Mouse (Mus musculus) T-helper 2 cell (primary cell): ENCODE measurements at regions not wholly inside any gene's neighbourhood (a gene's known extent, or its start where the extent isn't known, plus 50 kb on each side); places are given as distances from the start of the nearest gene placed in this dataset.

Source experiments
- in situ Hi-C: fragments of 300-600 bp; cut with MboI, MseI; formaldehyde crosslinking; loops from one replicate; pipeline ENCODE4 v1.15.1; 2025; ENCODE audit warnings: high pct_unique_total_duplicates

DNA sequence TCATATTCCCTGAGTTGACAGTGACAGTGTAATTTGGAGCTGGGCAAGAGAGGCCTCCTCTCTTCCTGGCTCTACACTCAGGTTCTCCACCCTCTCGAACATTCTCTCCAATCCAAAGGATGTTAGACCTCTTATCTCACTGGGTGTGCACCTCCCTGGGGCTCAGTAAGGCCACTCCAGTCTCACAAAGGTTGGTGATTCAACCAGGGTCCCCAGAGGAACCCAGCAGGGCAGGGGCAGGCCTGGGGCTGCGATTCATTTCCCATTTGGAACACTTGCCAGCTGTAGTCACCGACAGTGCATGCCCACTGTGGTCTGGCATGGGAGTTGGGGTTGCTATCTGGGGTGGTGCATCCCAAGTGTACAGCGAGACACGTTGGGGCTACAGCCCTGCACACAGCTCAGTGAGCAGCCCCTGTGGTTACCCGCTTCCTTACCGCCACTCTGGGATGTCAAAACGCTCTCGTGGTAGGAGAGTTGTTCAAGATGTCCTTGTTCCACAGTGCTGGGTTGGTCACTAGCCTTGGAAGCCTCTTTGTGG, 94.7 kb upstream of the 1600014C23Rik start:
- in situ Hi-C loops = loop anchor here (10.0 kb wide), 1 partner anchor 1366 kb away; no protein-coding TSS in a partner anchor

DNA sequence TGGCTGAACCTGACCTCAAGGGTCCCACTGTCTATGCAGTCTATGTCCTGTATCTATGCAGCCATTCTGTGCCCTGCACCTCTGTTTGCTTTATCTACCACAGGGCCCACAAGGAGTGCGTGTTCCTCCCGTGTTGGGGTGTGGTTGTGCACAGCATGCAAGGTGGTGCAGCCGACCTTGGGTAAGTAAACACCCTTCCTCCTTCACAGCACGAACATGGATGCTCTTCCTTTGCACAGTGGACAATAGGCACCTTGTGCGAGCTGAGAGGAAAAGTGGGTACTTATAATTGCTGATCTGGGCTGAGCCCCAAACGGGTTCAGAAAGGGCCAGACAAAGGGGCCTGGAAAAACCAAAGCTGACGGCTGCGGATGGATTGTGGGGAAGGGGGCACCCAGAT, 91.3 kb upstream of the 1600014C23Rik start:
- in situ Hi-C loops = loop anchor here (10.0 kb wide), 1 partner anchor 1370 kb away; no protein-coding TSS in a partner anchor

GRCm38 (mm10) chr17:45823501-45823900, 89.9 kb upstream of the 1600014C23Rik start:
- in situ Hi-C loops = loop anchor here (10.0 kb wide), 1 partner anchor 1371 kb away; no protein-coding TSS in a partner anchor

GRCm38 (mm10) chr17:45822427-45822826, 88.8 kb upstream of the 1600014C23Rik start:
- in situ Hi-C loops = loop anchor here (10.0 kb wide), 1 partner anchor 1372 kb away; no protein-coding TSS in a partner anchor

DNA sequence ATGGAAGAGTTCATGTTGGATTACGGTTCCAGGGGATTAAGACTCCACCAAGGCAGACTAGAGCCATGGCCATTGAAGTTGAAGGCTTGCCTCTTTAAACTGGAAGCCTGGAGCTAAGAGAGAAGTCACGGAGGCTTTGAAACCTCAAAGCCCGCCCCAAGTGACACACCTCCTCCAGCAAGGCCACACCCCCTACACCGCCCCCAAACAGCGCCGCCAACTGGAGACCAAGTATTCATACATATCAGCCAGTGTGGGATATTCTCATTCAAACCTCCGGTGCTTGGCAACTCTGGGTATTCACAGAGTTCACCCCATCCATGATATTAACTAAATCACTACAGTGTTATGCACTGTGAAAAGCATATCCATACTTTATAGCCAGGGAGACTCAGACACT, 87.7 kb upstream of the 1600014C23Rik start:
- in situ Hi-C loops = loop anchor here (10.0 kb wide), 1 partner anchor 1373 kb away; no protein-coding TSS in a partner anchor

DNA sequence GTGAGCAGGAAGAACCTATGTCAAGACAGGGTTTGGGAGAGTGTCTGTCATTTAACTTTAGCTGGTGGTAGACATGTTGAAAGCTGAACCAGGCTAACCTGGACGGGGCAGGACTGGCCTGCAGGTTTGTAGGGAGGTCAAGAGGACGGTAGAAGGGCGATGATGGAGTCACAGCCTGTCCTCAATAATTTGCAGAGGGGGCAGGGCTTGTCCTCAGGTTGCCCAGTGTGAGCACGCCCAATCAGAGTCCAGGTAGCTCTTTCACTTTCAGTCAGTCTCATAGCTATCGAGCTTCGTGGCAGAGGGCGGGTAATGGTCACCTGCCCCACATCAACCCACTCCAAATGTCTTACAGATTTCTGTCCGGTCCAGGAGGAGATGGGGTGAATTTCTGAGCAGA, 85.5 kb upstream of the 1600014C23Rik start:
- in situ Hi-C loops = no loop called here

GRCm38 (mm10) chr17:45816566-45816965, 82.9 kb upstream of the 1600014C23Rik start:
- in situ Hi-C loops = no loop called here

- in situ Hi-C loops = no loop called here
Observed at GRCm38 (mm10) chr17:45815833-45816232, 82.2 kb upstream of the 1600014C23Rik start.

DNA sequence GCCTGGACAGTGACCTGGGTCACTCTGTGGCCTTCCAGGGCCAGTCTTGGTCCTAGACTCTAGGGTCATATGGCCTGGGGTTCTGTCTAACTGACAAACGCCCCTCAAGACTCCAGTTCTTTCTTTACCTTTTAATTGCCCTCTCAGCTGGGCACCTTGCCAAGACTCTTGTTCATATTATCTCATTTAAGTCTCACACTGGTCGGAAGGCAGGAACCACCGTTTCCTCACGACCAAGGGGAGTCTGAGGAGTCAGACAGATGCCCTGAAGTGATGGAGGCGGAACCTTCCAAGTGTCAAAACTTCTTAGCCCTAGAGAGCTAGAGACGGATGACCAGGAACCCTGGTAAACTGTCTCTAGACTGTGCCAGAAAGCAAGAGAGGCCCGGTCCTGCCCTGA, 81.7 kb upstream of the 1600014C23Rik start:
- in situ Hi-C loops = no loop called here

- in situ Hi-C loops = no loop called here
Observed at GRCm38 (mm10) chr17:45814586-45814985, 80.9 kb upstream of the 1600014C23Rik start.

GRCm38 (mm10) chr17:45813956-45814355, 80.3 kb upstream of the 1600014C23Rik start:
- in situ Hi-C loops = no loop called here

- in situ Hi-C loops = no loop called here
Observed at GRCm38 (mm10) chr17:45812289-45812955, 78.8 kb upstream of the 1600014C23Rik start.

- in situ Hi-C loops = no loop called here
Observed at GRCm38 (mm10) chr17:45811632-45812221, 78.1 kb upstream of the 1600014C23Rik start.

- in situ Hi-C loops = no loop called here
Observed at GRCm38 (mm10) chr17:45809728-45810127, 76.1 kb upstream of the 1600014C23Rik start.

- in situ Hi-C loops = no loop called here
Observed at GRCm38 (mm10) chr17:45808374-45808773, 74.7 kb upstream of the 1600014C23Rik start.

- in situ Hi-C loops = no loop called here
Observed at GRCm38 (mm10) chr17:45807452-45807851, 73.8 kb upstream of the 1600014C23Rik start.

DNA sequence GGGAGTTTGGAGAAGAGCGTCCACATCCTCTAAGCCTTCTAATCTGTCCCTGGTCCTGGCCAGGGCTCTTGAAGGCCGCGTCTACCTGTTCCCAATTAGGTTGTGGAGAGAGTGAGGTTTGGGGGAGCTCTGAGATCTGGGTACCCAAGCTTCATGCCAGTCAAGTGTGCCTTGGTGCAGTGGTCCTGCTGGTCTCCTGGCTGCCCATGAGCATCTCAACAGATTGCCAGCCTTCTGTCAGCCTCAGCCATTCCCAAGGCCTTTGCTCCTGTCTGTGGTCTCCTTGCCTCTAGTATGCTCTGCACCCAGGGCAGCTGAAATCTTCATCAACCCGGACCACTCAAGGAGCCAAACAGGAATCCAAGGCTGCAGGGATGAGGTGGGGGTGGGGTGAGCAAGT, 73.2 kb upstream of the 1600014C23Rik start:
- in situ Hi-C loops = no loop called here

DNA sequence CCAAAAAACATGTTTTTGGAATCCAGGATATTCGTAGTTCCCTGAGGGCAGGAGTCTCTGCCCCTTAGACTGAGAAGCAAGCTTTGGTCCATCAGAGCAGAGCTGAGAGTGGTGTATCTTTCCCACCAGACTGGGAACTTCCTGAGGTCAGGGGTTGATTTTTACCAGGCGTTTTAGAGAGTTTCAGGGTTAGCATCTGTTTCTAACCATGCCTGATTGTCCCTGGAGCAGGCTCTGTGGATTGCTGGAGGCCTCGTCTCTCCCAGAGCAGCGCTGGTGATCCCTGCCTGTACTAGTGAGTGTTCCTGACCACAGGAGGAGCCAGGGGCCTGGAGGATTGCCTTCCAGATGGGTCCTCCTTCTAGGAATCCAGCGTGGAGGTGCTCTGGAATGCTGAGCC, 72.8 kb upstream of the 1600014C23Rik start:
- in situ Hi-C loops = no loop called here

- in situ Hi-C loops = no loop called here
Observed at GRCm38 (mm10) chr17:45805471-45806082, 71.9 kb upstream of the 1600014C23Rik start.

GRCm38 (mm10) chr17:45803331-45803730, 69.7 kb upstream of the 1600014C23Rik start:
- in situ Hi-C loops = no loop called here

- in situ Hi-C loops = no loop called here
Observed at GRCm38 (mm10) chr17:45802439-45802838, 68.8 kb upstream of the 1600014C23Rik start.

DNA sequence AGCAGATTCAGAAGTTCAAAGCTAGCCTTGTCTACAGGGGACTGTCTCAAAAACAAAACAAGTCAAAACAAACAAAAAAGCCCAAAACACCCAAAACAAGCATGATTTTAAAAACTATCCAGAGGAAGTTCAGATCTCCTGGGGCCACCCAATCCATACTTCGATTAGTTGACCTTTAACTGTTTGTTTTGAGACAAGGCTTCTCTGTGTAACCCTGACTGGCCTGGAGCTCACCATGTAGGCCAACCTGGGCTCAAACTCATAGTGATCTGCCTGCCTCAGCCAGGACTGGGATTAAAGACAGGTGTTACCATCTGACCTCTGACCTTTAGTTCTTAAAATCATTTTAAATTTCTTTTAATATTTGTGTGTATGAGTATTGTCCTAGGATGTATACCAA, 66.1 kb upstream of the 1600014C23Rik start:
- in situ Hi-C loops = no loop called here
